Mouse (Mus musculus) C2C12 (cell line): Measurements from ENCODE around the gene Tmprss3.

Experiments used
- CEBPB ChIP-seq: IDR thresholded peaks from one replicate; pipeline ENCODE4 v1.6.1; 2011; ENCODE audit warnings: low read depth, mild to moderate bottlenecking, control low read depth, moderate library complexity
- CTCF ChIP-seq: IDR thresholded peaks from one replicate; pipeline ENCODE4 v1.5.1; 2011; ENCODE audit not compliant: control insufficient read depth, insufficient read depth, insufficient read length
- MAX ChIP-seq: IDR thresholded peaks from one replicate; pipeline ENCODE4 v1.6.1; 2011; ENCODE audit warnings: mild to moderate bottlenecking, control low read depth
- MYOD1 ChIP-seq: IDR thresholded peaks from one replicate; pipeline ENCODE4 v1.6.1; 2011; ENCODE audit warnings: low read depth; ENCODE audit not compliant: control insufficient read depth, insufficient read length

- TF ChIP-seq CTCF: no peak
- no peak for TF ChIP-seq CEBPB
- no peak for TF ChIP-seq MAX
- no peak for TF ChIP-seq MYOD1
Measured at GRCm38 (mm10) chr17:31136291-31136690, 62.5 kb downstream of the Tmprss3 start.
